Mouse (Mus musculus): Measurements from ENCODE around the gene Foxc2. TPM values are rescaled to one million over a fixed set of nuclear protein-coding genes. Genes with fewer than 3 reads are reported as not detected.

Foxc2 gene
- total and polyA plus RNA-seq, 2 experiments from 2014 or later = 2.6 to 10.9 TPM

GRCm38 (mm10) chr8:121080361-121081090, 35.4 kb upstream of the Foxc2 start:
- Histone ChIP-seq H3K27ac (ENCODE audit: low read depth, low read length) (no peak overlapping the region), H3K27me3 (ENCODE audit: insufficient read depth, low read length) (peaks cover 94% of the 10 kb centered on the region), H3K36me3 (ENCODE audit: insufficient read depth, low read length) (no peaks in the 10 kb centered on the region), H3K4me1 (ENCODE audit: insufficient read depth, low read length) (no peaks in the 10 kb centered on the region), H3K4me2 (ENCODE audit: low read depth, low read length, poor library complexity, severe bottlenecking) (no peak overlapping the region), H3K9me3 (ENCODE audit: low read length) (no peaks in the 10 kb centered on the region), H3K9ac (replicated peaks; ENCODE audit: low read length, poor library complexity, severe bottlenecking) (no peak overlapping the region), H3K4me3 (ENCODE audit: low read depth, low read length) (no peak overlapping the region)
- DNase-seq (ENCODE audit: low spot score) (no peak), ATAC-seq (ENCODE audit: low FRiP score) (no peak)
- TF ChIP-seq CTCF (IDR thresholded peaks at IDR 0.05) = no peak
- WGBS = 2% methylated on average over 49 of the region's 49 CpGs

- no peak for TF ChIP-seq CTCF (IDR thresholded peaks at IDR 0.05)
- no peaks in the 10 kb centered on the region for H3K4me1 ChIP-seq (ENCODE audit: insufficient read depth, low read length)
Measured at GRCm38 (mm10) chr8:121081398-121081797, 34.6 kb upstream of the Foxc2 start.

GRCm38 (mm10) chr8:121082218-121083092, 33.5 kb upstream of the Foxc2 start:
- H3K27ac ChIP-seq (ENCODE audit: low read depth, low read length) = no peak overlapping the region
- no peaks in the 10 kb centered on the region for H3K9me3 ChIP-seq (ENCODE audit: low read length)
- WGBS = 1% methylated on average over 51 of the region's 57 CpGs
- peak overlapping the region; percentile 32 for H3K4me3 ChIP-seq (ENCODE audit: low read depth, low read length)
- ATAC-seq (ENCODE audit: low FRiP score) = no peak
- no peak overlapping the region for H3K9ac ChIP-seq (replicated peaks; ENCODE audit: low read length, poor library complexity, severe bottlenecking)
- H3K36me3 ChIP-seq (ENCODE audit: insufficient read depth, low read length) = no peaks in the 10 kb centered on the region
- no peak for TF ChIP-seq CTCF (IDR thresholded peaks at IDR 0.05)
- H3K27me3 ChIP-seq (ENCODE audit: insufficient read depth, low read length) = peaks cover 87% of the 10 kb centered on the region
- no peaks in the 10 kb centered on the region for H3K4me1 ChIP-seq (ENCODE audit: insufficient read depth, low read length)
- DNase-seq (ENCODE audit: low spot score) = no peak
- H3K4me2 ChIP-seq (ENCODE audit: low read depth, low read length, poor library complexity, severe bottlenecking) = peak overlapping the region; percentile 57

More at GRCm38 (mm10) chr8:121081398-121081797, 34.6 kb upstream of the Foxc2 start:
- H3K4me2 ChIP-seq (ENCODE audit: low read depth, low read length, poor library complexity, severe bottlenecking) = no peak overlapping the region
- no peak for DNase-seq (ENCODE audit: low spot score)
- no peak for ATAC-seq (ENCODE audit: low FRiP score)
- H3K27ac ChIP-seq (ENCODE audit: low read depth, low read length) = no peak overlapping the region
- H3K9me3 ChIP-seq (ENCODE audit: low read length) = no peaks in the 10 kb centered on the region
- no peak overlapping the region for H3K4me3 ChIP-seq (ENCODE audit: low read depth, low read length)
- H3K27me3 ChIP-seq (ENCODE audit: insufficient read depth, low read length) = peaks cover 94% of the 10 kb centered on the region
- 3% methylated on average over 7 of the region's 7 CpGs for WGBS
- no peaks in the 10 kb centered on the region for H3K36me3 ChIP-seq (ENCODE audit: insufficient read depth, low read length)
- no peak overlapping the region for H3K9ac ChIP-seq (replicated peaks; ENCODE audit: low read length, poor library complexity, severe bottlenecking)

- DNase-seq (ENCODE audit: low spot score) (no peak), ATAC-seq (ENCODE audit: low FRiP score) (no peak)
- peaks cover 83% of the 10 kb centered on the region for H3K27me3 ChIP-seq (ENCODE audit: insufficient read depth, low read length)
- TF ChIP-seq CTCF (IDR thresholded peaks at IDR 0.05) = no peak
- WGBS = under 1% methylated on average over 75 of the region's 89 CpGs
- H3K36me3 ChIP-seq (ENCODE audit: insufficient read depth, low read length) = no peaks in the 10 kb centered on the region
- no peak overlapping the region for H3K9ac ChIP-seq (replicated peaks; ENCODE audit: low read length, poor library complexity, severe bottlenecking)
- H3K4me3 ChIP-seq (ENCODE audit: low read depth, low read length) = peak overlapping the region; percentile 32
- H3K4me1 ChIP-seq (ENCODE audit: insufficient read depth, low read length) = no peaks in the 10 kb centered on the region
- H3K9me3 ChIP-seq (ENCODE audit: low read length) = no peaks in the 10 kb centered on the region
- H3K4me2 ChIP-seq (ENCODE audit: low read depth, low read length, poor library complexity, severe bottlenecking) = peak overlapping the region; percentile 57
- H3K27ac ChIP-seq (ENCODE audit: low read depth, low read length) = no peak overlapping the region
Measured at GRCm38 (mm10) chr8:121083093-121083935, 32.7 kb upstream of the Foxc2 start.

GRCm38 (mm10) chr8:121083936-121084209, 32.1 kb upstream of the Foxc2 start:
- WGBS = 1% methylated on average over 19 of the region's 27 CpGs
- no peak for DNase-seq (ENCODE audit: low spot score)
- no peak overlapping the region for H3K27ac ChIP-seq (ENCODE audit: low read depth, low read length)
- no peak for ATAC-seq (ENCODE audit: low FRiP score)
- TF ChIP-seq CTCF (IDR thresholded peaks at IDR 0.05) = no peak
- H3K36me3 ChIP-seq (ENCODE audit: insufficient read depth, low read length) = no peaks in the 10 kb centered on the region
- peak overlapping the region; percentile 32 for H3K4me3 ChIP-seq (ENCODE audit: low read depth, low read length)
- peaks cover 84% of the 10 kb centered on the region for H3K27me3 ChIP-seq (ENCODE audit: insufficient read depth, low read length)
- H3K4me1 ChIP-seq (ENCODE audit: insufficient read depth, low read length) = no peaks in the 10 kb centered on the region
- H3K9me3 ChIP-seq (ENCODE audit: low read length) = no peaks in the 10 kb centered on the region
- H3K9ac ChIP-seq (replicated peaks; ENCODE audit: low read length, poor library complexity, severe bottlenecking) = no peak overlapping the region
- H3K4me2 ChIP-seq (ENCODE audit: low read depth, low read length, poor library complexity, severe bottlenecking) = peak overlapping the region; percentile 57
